Mouse (Mus musculus): ENCODE measurements around the gene 4930503B20Rik. TPM values are rescaled to one million over a fixed set of nuclear protein-coding genes. Genes with fewer than 3 reads are reported as not detected.
A peak's percentile ranks its signal among the peaks of the same experiment; 100 is the strongest.

Gene 4930503B20Rik
- not detected for total RNA-seq (2021)
- long read RNA-seq, result 0 reads

- no peak for DNase-seq (ENCODE audit: low spot score in 2 of 2)
Measured at GRCm38 (mm10) chr3:146651217-146651616, at the start of gene 4930503B20Rik. Gene 4930503B20Rik (minus strand): TSS chr3:146651317.

GRCm38 (mm10) chr3:146700051-146700450 lies 48.9 kb upstream of the 4930503B20Rik start:
- DNase-seq (ENCODE audit: low spot score in 2 of 2), result no peak

- DNase-seq (ENCODE audit: low spot score in 2 of 2), result no peak
Measured at GRCm38 (mm10) chr3:146698982-146699381, 47.9 kb upstream of the 4930503B20Rik start.

- DNase-seq (ENCODE audit: low spot score in 2 of 2), result no peak
Measured at GRCm38 (mm10) chr3:146692547-146692946, 41.4 kb upstream of the 4930503B20Rik start.

GRCm38 (mm10) chr3:146687121-146687725 lies 36.1 kb upstream of the 4930503B20Rik start:
- no peak for DNase-seq (ENCODE audit: low spot score in 2 of 2)

- DNase-seq (ENCODE audit: low spot score in 2 of 2), result no peak
Measured at GRCm38 (mm10) chr3:146686428-146686827, 35.3 kb upstream of the 4930503B20Rik start.

- peak; percentile 72 to 74 for DNase-seq (ENCODE audit: low spot score in 2 of 2)
Measured at GRCm38 (mm10) chr3:146684811-146685675, 33.9 kb upstream of the 4930503B20Rik start, which contains the start of gene Samd13. Gene Samd13 (minus strand): TSS chr3:146685592.

GRCm38 (mm10) chr3:146683095-146683494 lies 32.0 kb upstream of the 4930503B20Rik start:
- no peak for DNase-seq (ENCODE audit: low spot score in 2 of 2)

GRCm38 (mm10) chr3:146682140-146682651 lies 31.1 kb upstream of the 4930503B20Rik start:
- peak; percentile 61 to 72 for DNase-seq (ENCODE audit: low spot score in 2 of 2)

- DNase-seq (ENCODE audit: low spot score in 2 of 2), result no peak
Measured at GRCm38 (mm10) chr3:146681696-146682095, 30.6 kb upstream of the 4930503B20Rik start.

- DNase-seq (ENCODE audit: low spot score in 2 of 2), result no peak
Measured at GRCm38 (mm10) chr3:146680625-146681024, 29.5 kb upstream of the 4930503B20Rik start.

GRCm38 (mm10) chr3:146679646-146680045 lies 28.5 kb upstream of the 4930503B20Rik start:
- DNase-seq (ENCODE audit: low spot score in 2 of 2), result no peak

- no peak for DNase-seq (ENCODE audit: low spot score in 2 of 2)
Measured at GRCm38 (mm10) chr3:146676193-146676592, 25.1 kb upstream of the 4930503B20Rik start.

- DNase-seq (ENCODE audit: low spot score in 2 of 2), result no peak
Measured at GRCm38 (mm10) chr3:146675101-146675500, 24.0 kb upstream of the 4930503B20Rik start.

- DNase-seq (ENCODE audit: low spot score in 2 of 2), result no peak
Measured at GRCm38 (mm10) chr3:146671121-146671520, 20.0 kb upstream of the 4930503B20Rik start.

- no peak for DNase-seq (ENCODE audit: low spot score in 2 of 2)
Measured at GRCm38 (mm10) chr3:146661907-146662306, 10.8 kb upstream of the 4930503B20Rik start.

GRCm38 (mm10) chr3:146661001-146661400 lies 9.9 kb upstream of the 4930503B20Rik start:
- peak; percentile 32 to 36 for DNase-seq (ENCODE audit: low spot score in 2 of 2)

GRCm38 (mm10) chr3:146659321-146659720 lies 8.2 kb upstream of the 4930503B20Rik start:
- no peak for DNase-seq (ENCODE audit: low spot score in 2 of 2)

GRCm38 (mm10) chr3:146658061-146658639 lies 7.0 kb upstream of the 4930503B20Rik start:
- no peak for DNase-seq (ENCODE audit: low spot score in 2 of 2)

GRCm38 (mm10) chr3:146657433-146657832 lies 6.3 kb upstream of the 4930503B20Rik start:
- no peak for DNase-seq (ENCODE audit: low spot score in 2 of 2)

GRCm38 (mm10) chr3:146655111-146655577 lies 4.0 kb upstream of the 4930503B20Rik start:
- no peak for DNase-seq (ENCODE audit: low spot score in 2 of 2)

- no peak for DNase-seq (ENCODE audit: low spot score in 2 of 2)
Measured at GRCm38 (mm10) chr3:146653692-146654091, 2.6 kb upstream of the 4930503B20Rik start.
